Mouse (Mus musculus) ES-E14 (cell line): Measurements from ENCODE around the gene Rgs7.

Experiments used
- ZC3H11A ChIP-seq: IDR thresholded peaks from 2 replicates; pipeline ENCODE4 v1.6.1; 2012; ENCODE audit warnings: low read depth, mild to moderate bottlenecking, inconsistent platforms, low read length, borderline replicate concordance
- ZNF384 ChIP-seq: IDR thresholded peaks from 2 replicates; pipeline ENCODE4 v1.6.1; 2012; ENCODE audit warnings: low read depth, low read length, inconsistent platforms

DNA sequence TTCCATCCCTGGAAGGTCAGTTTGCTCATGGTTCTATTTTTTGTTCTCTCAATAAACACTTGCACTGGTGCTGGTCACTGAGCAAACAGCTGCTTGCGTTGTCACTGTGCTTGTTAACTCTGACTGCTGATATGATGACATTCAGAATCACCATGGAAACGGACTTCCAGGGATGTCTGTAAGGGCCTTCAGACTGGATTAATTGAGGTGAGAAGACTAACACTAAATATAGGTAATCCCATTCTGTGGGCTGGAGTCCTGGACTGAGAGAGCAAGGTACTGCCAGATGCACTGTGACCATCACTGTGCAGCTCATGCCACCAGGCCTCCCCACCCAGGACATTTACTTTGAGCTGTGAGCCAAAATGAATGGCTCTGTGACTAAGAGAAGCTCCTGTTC is 252.2 kb downstream of the Rgs7 start:
- no peak for TF ChIP-seq ZNF384
- no peak for TF ChIP-seq ZC3H11A
